Mouse (Mus musculus) brown adipose tissue, adult 24 weeks (tissue): ENCODE measurements around the gene Cdr2l. TPM values are rescaled to one million over a fixed set of nuclear protein-coding genes. Genes with fewer than 3 reads are reported as not detected.

ENCODE experiments used
- H3K27ac ChIP-seq: fragments of 200-500 bp; replicated peaks from 2 replicates; pipeline ENCODE4 v1.5.1; 2012; ENCODE audit warnings: low read depth, mild to moderate bottlenecking, low read length
- H3K4me1 ChIP-seq: fragments of 200-500 bp; 2 replicates; pipeline ENCODE4 v1.6.1; 2012; ENCODE audit warnings: low read length, mixed read lengths; ENCODE audit not compliant: control insufficient read depth, insufficient read depth, insufficient read length
- H3K4me3 ChIP-seq: fragments of 200-500 bp; 2 replicates; pipeline ENCODE4 v1.5.1; 2012; ENCODE audit warnings: low read depth, mild to moderate bottlenecking, low read length, moderate library complexity; ENCODE audit not compliant: insufficient read depth
- polyA plus RNA-seq: library from polyadenylated mRNA; stranded (reverse); fragments of >200 nt; gene quantifications from 2 replicates; pipeline ENCODE4 v1.2.4, GENCODE M21; 2012; ENCODE audit not compliant: missing spikeins, insufficient read depth, insufficient read length

The Cdr2l gene
- polyA plus RNA-seq, 1 experiment = 1.9 TPM

DNA sequence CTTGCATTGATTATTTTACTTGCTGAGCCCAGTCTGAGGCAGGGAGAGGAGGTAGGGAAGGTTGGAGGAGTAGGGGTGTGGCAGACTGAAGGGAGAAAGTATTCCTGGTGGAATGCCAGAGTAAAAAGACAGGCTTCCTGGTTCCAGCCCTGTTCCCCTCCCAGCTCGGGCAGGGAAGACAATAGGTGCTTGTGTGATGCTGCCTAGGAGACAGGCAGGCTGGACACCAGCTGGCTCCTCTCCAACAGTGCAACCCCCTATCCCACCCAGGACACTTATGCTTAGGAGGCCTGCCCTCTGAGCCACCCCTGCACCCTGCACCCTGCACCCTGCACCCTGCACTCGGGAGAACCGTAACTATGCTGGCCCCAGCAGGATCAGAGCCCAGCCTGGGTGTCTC lies 22.4 kb upstream of the Cdr2l start:
- 0 out of 2 replicates have a peak, but pooled peaks cover 2% of the 10 kb centered on the region for H3K4me1 ChIP-seq
- H3K27ac ChIP-seq = no peak overlapping the region
- no peak overlapping the region for H3K4me3 ChIP-seq

DNA sequence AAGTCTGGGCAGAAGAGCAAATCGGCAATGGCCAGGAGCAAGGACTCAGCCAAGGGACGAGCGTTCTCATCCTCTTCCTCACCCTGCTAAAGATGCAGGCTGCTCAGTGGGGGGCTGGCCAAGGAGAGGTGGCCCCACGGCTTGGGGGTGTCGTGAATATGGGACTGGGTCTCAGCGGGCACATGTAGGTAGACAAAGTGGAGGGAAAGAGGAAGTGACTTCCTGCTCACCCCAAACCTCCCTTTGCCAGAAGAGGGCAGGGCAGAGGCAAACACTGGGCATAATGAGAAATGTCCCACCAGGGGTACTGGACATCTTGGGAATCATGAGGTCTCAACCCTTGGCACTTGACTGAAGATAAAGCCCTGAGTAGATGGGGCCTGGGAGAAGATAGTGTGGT lies 22.0 kb upstream of the Cdr2l start:
- Histone ChIP-seq H3K4me3 (no peak overlapping the region), H3K27ac (no peak overlapping the region)

DNA sequence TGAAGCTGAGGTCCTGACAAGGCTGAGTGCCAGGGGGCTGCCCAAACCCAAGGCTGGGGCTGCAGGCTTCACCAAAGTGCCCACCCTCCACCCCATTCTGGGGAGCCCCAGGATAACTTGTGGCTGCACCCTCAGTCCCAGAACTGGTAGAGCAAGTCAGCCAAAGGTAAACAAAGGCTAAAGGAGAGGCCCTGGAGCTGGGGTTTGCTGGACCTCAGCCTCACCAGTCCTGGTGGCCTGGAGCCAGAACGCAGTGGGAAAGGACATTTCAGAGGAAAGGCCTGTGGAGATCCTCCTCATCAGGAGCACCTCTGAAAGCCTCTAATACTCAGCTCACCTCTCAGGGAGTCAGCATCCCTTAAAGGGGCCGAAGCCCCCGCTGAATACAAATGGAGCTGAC lies 17.6 kb upstream of the Cdr2l start:
- peaks cover 2% of the 10 kb centered on the region; the same call in 1 of the 2 replicates for H3K4me1 ChIP-seq
- H3K27ac ChIP-seq = no peak overlapping the region
- no peak overlapping the region for H3K4me3 ChIP-seq

More for the DNA sequence above, 22.0 kb upstream of the Cdr2l start:
- H3K4me1 ChIP-seq = 0 out of 2 replicates have a peak, but pooled peaks cover 2% of the 10 kb centered on the region

DNA sequence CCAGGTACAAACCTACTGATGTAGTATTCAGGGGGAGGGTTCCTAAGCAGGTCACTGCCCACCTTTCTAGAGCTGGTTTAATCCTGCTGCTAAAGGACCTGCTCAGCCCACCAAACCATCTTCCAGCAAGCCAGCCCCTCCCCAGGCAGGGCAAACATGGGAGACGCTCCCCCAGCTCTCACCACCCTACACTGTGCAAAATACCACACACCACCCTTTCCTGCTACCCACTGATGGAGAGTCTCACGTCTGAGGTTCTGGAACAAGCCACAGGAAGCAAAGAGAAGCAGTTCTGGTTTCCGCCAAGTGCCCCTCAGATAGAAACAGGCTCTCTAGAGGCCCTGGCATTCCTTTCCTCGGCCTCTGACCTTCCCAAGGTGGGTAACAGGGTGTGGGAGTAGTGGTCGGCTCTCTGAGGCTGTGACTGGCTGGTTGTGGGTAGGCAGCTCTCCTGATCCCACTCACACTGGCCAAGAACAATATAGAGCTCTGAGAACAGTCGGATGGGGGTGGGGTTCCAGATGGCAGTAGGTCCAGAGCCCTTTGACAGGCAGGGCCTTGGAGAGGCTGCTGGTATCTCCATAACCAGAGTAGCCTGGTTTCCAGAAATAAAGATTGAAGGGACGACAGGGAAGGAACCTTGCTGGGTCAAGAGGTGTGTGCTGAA lies 15.5 kb upstream of the Cdr2l start:
- no peak overlapping the region for H3K27ac ChIP-seq
- H3K4me1 ChIP-seq = no peaks in the 10 kb centered on the region; the same call in 1 of the 2 replicates
- peak overlapping the region; percentile 65 for H3K4me3 ChIP-seq

DNA sequence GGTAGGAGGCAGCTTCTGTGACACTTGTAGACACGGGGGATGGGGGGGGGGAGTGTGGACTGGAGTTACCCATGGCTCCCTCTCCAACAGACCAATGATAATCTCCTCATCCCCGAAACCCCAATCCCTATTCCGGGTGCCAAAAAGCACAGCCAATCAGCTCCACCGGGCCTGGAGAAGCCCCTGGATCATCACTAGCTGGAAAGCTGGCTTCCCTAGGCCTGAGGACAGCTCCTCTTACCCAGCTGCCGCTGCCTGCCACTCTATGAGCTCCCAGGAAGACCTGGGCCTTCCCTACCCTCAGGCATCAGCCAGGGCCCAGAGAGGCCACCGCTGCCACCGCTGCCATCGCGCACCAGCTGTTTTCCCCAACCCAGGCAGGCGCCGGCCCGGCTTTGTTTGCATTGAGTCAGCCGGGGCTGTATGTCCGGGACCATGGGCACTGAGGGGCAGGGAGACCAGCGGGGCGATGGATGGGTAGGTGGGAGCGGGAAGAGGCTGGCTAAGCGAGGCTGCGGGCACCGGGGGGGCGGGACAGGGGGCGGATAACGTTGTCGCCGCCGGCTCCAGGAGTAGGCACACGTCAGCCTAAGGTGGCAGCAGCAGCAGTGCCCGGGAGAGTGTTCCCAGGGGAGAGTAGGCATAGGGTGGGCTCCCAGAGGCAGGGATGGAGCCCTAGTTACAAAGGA lies 14.9 kb upstream of the Cdr2l start:
- no peak overlapping the region for H3K27ac ChIP-seq
- peak overlapping the region; percentile 65 for H3K4me3 ChIP-seq
- no peaks in the 10 kb centered on the region; the same call in 1 of the 2 replicates for H3K4me1 ChIP-seq

DNA sequence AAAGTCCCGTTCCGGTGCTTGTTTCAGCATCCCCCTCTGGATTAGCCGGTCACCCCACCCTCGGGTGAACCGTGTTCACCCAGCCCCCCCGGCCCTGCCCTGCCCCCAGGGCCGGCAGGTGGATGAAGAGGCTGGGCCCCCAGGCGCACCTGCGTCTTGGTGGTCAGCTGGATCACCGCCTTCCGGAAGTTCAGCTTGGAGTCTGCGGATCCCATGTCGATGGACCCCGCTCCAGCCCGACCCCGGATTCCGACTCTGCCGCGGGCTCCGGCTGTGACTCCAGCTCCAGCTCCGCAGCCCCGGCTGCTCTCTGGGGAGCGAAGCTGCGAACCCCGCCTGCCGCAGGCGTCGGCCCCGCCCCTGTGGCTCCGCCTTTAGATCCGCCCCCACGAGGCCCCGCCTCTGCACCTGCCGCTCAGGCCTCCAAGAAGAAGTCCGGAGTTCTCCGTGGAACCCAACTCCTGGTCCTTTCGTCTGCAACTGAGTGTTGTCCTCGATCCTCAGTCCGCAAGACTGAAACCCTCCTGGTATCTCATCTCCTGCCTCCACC lies 14.2 kb upstream of the Cdr2l start, which contains the start of gene Hid1:
Hid1 (minus strand) TSS at position 362 of the 550 bp plus-strand sequence.
- Histone ChIP-seq H3K27ac (no peak within 1 kb of the TSS), H3K4me1 (no peaks in the 10 kb centered on the region; the same call in 1 of the 2 replicates), H3K4me3 (peak within 1 kb of the TSS; percentile 65)

DNA sequence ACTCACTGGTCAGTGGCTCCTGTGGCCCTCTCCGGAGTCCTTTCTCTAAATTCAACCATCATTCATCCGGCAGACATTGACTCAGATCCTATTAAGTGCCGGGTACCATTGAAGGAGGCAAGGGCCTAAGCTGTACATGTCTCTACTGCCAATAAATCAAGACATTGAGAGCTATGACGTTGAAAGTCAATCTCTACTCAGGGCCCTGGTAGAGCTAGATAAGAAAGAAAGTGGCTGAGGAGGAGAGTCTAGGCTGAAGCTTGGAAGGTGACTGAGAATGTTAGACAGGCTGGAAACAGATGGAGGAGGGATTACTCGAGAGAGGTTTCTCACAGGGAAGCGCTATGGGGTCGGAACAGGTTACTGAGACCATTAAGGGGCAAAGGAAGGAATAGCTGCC lies 11.3 kb upstream of the Cdr2l start:
- H3K4me1 ChIP-seq = peaks cover 4% of the 10 kb centered on the region; the same call in 1 of the 2 replicates
- no peak overlapping the region for H3K4me3 ChIP-seq
- no peak overlapping the region for H3K27ac ChIP-seq

DNA sequence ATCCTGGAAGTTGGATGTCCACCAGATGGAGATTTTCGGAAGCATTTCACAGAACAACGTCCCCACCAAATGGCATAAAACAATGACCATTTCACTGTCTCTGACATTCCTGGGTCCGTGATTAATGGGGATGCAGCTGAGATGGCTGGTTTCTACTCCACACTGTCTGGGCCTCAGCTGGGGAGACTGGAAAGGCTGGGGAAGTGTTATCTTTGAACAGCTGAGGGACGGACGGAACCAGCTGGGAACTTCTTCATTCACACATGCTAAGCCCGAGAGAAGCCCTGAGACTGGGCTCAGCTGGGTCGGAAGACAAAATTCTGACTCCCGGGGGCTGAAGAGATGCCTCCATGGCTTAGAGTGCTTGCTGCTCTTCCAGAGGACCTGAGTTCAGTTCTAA lies 10.4 kb upstream of the Cdr2l start:
- Histone ChIP-seq H3K4me3 (no peak overlapping the region), H3K27ac (no peak overlapping the region), H3K4me1 (0 out of 2 replicates have a peak, but pooled peaks cover 4% of the 10 kb centered on the region)

DNA sequence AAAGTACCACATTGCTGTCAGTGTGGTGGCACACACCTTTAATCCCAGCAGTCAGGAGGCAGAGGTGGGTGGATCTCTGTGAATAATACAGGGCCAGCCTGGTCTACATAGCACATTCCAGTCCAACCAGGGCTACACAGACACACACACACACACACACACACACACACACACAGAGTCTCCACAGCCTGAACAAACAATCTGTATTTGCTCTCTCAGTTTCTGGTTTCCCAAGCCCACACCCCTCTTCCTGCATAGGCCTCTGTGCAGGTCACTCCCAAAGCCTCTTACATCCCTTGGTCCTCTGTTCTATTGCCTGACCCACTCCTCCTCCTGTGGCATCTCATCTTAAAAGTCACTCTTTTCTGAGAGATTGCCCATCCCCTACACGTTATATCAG lies 9.7 kb upstream of the Cdr2l start:
- 0 out of 2 replicates have a peak, but pooled peaks cover 4% of the 10 kb centered on the region for H3K4me1 ChIP-seq
- H3K4me3 ChIP-seq = no peak overlapping the region
- H3K27ac ChIP-seq = no peak overlapping the region

DNA sequence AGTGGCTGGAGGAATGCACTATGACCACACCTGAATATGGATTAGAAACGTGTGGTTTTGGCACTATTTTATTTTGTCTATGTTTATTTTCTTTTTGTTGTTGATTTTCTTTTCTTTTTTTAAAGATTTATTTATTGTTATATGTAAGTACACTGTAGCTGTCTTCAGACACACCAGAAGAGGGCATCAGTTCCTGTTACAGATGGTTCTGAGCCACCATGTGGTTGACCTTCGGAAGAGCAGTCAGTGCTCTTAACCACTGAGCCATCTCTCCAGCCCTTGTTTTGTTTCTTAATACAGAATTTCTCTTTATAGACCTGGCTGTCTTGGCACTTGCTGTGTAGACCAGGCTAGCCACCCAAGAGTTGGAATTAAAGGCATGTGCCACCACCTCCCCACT lies 9.0 kb upstream of the Cdr2l start:
- no peak overlapping the region for H3K4me3 ChIP-seq
- H3K4me1 ChIP-seq = 0 out of 2 replicates have a peak, but pooled peaks cover 4% of the 10 kb centered on the region
- no peak overlapping the region for H3K27ac ChIP-seq

DNA sequence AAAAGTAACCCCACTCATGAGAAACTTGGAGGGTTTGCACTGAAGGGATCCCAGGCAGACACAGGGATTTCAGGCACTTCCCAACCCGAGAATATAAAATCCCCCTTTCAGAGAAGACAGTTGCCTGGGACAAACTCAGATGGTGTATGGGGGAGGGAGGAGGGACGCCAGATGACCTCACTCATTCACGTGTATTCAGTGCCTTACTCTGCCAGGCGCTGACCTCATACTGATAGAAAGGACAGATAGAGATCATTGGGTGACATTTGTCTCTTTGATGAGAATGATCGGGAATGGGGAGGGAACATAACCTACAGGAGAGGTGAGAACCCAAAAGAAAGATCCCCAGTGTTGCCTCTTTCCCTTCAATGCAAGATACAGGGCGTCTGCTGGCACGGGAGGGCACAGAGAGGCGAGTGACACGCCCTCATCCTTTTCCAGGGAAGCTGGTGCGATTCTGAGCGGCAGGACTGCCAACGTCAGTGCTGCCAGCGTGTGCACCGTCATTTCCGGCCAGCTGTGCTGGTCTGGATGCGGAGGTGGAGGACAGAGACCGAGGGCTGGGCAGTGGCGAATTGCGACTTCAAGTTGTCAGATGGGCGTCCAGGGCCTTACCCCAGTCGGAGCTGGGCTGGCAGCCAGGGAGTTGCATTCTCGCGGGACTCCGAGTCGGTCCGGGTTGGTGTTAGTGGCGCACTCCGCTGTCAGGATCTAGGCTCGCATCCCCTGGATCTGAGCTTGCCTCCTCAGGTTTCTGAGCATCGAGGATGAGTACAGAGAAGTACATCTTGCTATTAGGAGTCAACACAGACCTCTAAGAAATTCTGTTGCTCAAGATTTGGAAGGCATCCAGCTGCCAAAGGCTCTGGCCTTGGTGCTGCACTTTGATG lies 7.7 kb upstream of the Cdr2l start:
- peak overlapping the region; percentile 46 for H3K4me3 ChIP-seq
- H3K27ac ChIP-seq = no peak overlapping the region
- H3K4me1 ChIP-seq = 0 out of 2 replicates have a peak, but pooled peaks cover 4% of the 10 kb centered on the region

DNA sequence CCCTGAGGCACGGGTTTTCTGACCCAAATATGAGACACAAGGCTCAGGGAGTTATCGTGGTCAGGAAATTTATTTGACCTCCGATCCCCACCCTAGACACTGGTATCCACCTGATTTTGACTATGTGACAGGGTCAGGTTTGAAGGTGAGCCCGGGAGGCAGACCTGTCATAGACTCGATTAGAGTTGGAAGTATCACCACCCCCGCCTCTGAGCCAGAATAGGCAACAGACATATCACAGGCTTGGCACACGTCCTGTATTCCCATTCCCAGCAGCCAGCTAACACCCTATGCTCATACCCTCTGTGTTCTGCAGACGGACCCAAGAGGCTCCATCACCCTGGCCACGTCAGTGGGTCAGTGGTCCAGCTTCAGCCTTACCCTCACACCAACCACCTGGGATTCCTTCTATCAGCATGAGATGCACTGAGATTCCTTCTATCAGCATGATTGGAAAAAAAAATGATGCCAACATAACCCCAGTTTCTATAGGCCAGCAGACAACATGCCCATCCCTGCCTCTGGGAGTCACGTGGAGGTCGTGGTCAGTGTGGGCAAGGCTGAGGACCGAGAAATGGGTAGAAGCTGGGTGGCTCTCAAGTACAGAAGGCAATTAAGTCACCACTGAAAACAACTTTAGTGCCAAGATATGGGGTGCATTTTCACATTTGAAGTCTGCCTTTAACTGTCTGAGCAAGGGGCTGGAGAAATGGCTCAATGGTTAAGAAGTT lies 6.9 kb upstream of the Cdr2l start:
- H3K4me3 ChIP-seq = peak overlapping the region; percentile 46; the same call in 1 of the 2 replicates
- 0 out of 2 replicates have a peak, but pooled peaks cover 4% of the 10 kb centered on the region for H3K4me1 ChIP-seq
- H3K27ac ChIP-seq = no peak overlapping the region

DNA sequence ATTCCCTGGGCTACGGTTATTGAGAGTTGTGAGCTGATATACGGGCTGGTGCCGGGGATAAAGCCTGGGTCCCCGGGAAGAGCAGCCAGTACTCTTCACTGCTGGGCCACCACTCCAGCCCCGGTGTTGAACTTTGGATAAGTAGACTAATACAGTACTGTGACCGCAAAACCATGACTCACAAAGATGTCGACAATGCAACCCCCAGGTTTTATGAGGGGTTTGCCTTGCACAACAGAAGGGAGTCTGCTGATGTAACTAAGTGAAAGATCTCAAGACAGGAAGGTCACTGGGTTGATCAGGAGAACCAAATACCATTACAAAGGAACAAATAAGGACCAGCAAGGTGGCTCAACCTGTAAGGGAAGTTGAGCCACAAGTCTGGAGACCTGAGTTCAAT lies 5.0 kb upstream of the Cdr2l start:
- no peak overlapping the region for H3K27ac ChIP-seq

DNA sequence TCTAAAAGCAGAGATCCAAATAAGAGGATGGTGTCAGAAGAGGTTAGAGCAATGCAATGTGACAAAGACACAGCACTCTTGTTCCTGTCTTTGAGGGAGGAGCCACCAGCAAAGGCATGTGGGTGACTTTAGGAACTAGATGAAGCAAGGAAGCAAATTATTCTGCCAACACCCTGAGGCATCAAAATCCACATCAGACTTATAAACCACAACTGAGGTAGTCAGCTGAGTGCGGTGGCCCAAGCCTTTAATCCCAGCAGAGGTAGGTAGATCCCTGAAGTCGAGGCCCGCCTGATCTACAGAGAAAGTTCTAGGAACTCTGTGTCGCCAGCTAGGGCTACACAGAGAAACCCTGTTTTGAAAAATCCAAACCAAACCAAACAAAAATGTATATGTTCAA lies 4.5 kb upstream of the Cdr2l start:
- Histone ChIP-seq H3K4me3 (no peak overlapping the region), H3K27ac (no peak overlapping the region)

More for the DNA sequence above, 5.0 kb upstream of the Cdr2l start:
- 0 out of 2 replicates have a peak, but pooled peaks cover 4% of the 10 kb centered on the region for H3K4me1 ChIP-seq
- no peak overlapping the region for H3K4me3 ChIP-seq

More for the DNA sequence above, 4.5 kb upstream of the Cdr2l start:
- H3K4me1 ChIP-seq = 0 out of 2 replicates have a peak, but pooled peaks cover 4% of the 10 kb centered on the region
